8 mouse cellular contexts compared by ENCODE assay signal in genomic region chr1:22805726-22806625, GRCm38 (mm10). TPM values are rescaled to one million over a fixed set of nuclear protein-coding genes. Genes with fewer than 3 reads are reported as not detected.
DNase-seq lines count a peak whose midpoint lies in the region; ATAC-seq lines count a peak whose summit lies in the region.

Gene Rims1 (minus strand): TSS chr1:22805994.

- H3K9ac ChIP-seq in embryonic facial prominence, embryonic 12.5 days = peak within 1 kb of the TSS; percentile 76
- H3K9ac ChIP-seq in heart, embryonic 11.5 days (ENCODE audit: low read depth, low read length) = peak within 1 kb of the TSS; percentile 78
- no peak within 1 kb of the TSS for H3K9ac ChIP-seq in liver, embryonic 15.5 days
- H3K9ac ChIP-seq in neural tube, embryonic 15.5 days (replicated peaks) = peak within 1 kb of the TSS; percentile 93

- no peak within 1 kb of the TSS for H3K27ac ChIP-seq in embryonic facial prominence, embryonic 12.5 days
- no peak within 1 kb of the TSS for H3K27ac ChIP-seq in heart, embryonic 11.5 days (ENCODE audit: low read depth, low read length)
- H3K27ac ChIP-seq in liver, embryonic 15.5 days (replicated peaks) = no peak within 1 kb of the TSS
- peak within 1 kb of the TSS; percentile 91 for H3K27ac ChIP-seq in neural tube, embryonic 15.5 days (replicated peaks)

- WGBS in embryonic facial prominence, embryonic 12.5 days = under 1% methylated on average over 68 of the region's 76 CpGs
- WGBS in heart, embryonic 11.5 days (ENCODE audit: insufficient replicate concordance) = 1% methylated on average over 69 of the region's 76 CpGs
- 2% methylated on average over 75 of the region's 76 CpGs for WGBS in liver, embryonic 15.5 days (ENCODE audit: insufficient replicate concordance)
- WGBS in neural tube, embryonic 15.5 days = under 1% methylated on average over 45 of the region's 76 CpGs

- H3K27me3 ChIP-seq in embryonic facial prominence, embryonic 12.5 days = peaks cover 11% of the 10 kb centered on the region
- 0 out of 2 replicates have a peak, but pooled peaks cover 7% of the 10 kb centered on the region for H3K27me3 ChIP-seq in heart, embryonic 11.5 days (ENCODE audit: control insufficient read depth, insufficient read depth, low read length)
- H3K27me3 ChIP-seq in liver, embryonic 15.5 days = peaks cover 33% of the 10 kb centered on the region
- H3K27me3 ChIP-seq in neural tube, embryonic 15.5 days (replicated peaks) = no peaks in the 10 kb centered on the region

- DNase-seq in urinary bladder, adult 18-20 months (ENCODE audit: low spot score in 2 of 2) = peak; percentile 5 to 12
- no peak for DNase-seq in urinary bladder, postnatal 10 days (ENCODE audit: low spot score)
- DNase-seq in kidney, postnatal 36 days = peak; percentile 4 to 38
- DNase-seq in yolk sac, embryonic 10.5 days (ENCODE audit: low spot score) = peak; percentile 27

- H3K4me3 ChIP-seq in embryonic facial prominence, embryonic 12.5 days = peak within 1 kb of the TSS; percentile 67
- H3K4me3 ChIP-seq in heart, embryonic 11.5 days (ENCODE audit: low read depth, low read length) = peak within 1 kb of the TSS; percentile 72
- peak within 1 kb of the TSS; percentile 44 for H3K4me3 ChIP-seq in liver, embryonic 15.5 days (replicated peaks)
- peak within 1 kb of the TSS; percentile 80 for H3K4me3 ChIP-seq in neural tube, embryonic 15.5 days (replicated peaks)

- no peaks in the 10 kb centered on the region for H3K36me3 ChIP-seq in embryonic facial prominence, embryonic 12.5 days
- H3K36me3 ChIP-seq in heart, embryonic 11.5 days (ENCODE audit: control insufficient read depth, insufficient read depth, low read length) = no peaks in the 10 kb centered on the region
- no peaks in the 10 kb centered on the region for H3K36me3 ChIP-seq in liver, embryonic 15.5 days (replicated peaks)
- H3K36me3 ChIP-seq in neural tube, embryonic 15.5 days = no peaks in the 10 kb centered on the region

- H3K9me3 ChIP-seq in embryonic facial prominence, embryonic 12.5 days = no peaks in the 10 kb centered on the region
- H3K9me3 ChIP-seq in heart, embryonic 11.5 days (replicated peaks; ENCODE audit: control insufficient read depth, low read length) = no peaks in the 10 kb centered on the region
- H3K9me3 ChIP-seq in liver, embryonic 15.5 days (replicated peaks) = no peaks in the 10 kb centered on the region
- H3K9me3 ChIP-seq in neural tube, embryonic 15.5 days (replicated peaks) = no peaks in the 10 kb centered on the region

- peak within 1 kb of the TSS; percentile 89 for H3K4me2 ChIP-seq in embryonic facial prominence, embryonic 12.5 days (replicated peaks)
- H3K4me2 ChIP-seq in heart, embryonic 11.5 days = peak within 1 kb of the TSS; percentile 67
- peak within 1 kb of the TSS; percentile 67 for H3K4me2 ChIP-seq in liver, embryonic 15.5 days
- peak within 1 kb of the TSS; percentile 74 for H3K4me2 ChIP-seq in neural tube, embryonic 15.5 days

- peak; percentile 93 for ATAC-seq in embryonic facial prominence, embryonic 12.5 days (ENCODE audit: insufficient number of reproducible peaks, insufficient read depth, low FRiP score, low TSS enrichment)
- ATAC-seq in heart, embryonic 11.5 days (replicated peaks; ENCODE audit: insufficient number of reproducible peaks, low FRiP score, low TSS enrichment) = peak; percentile 82
- ATAC-seq in liver, embryonic 15.5 days (ENCODE audit: insufficient read depth) = peak; percentile 34; the same call in 1 of the 2 replicates
- peak; percentile 94 for ATAC-seq in neural tube, embryonic 15.5 days (ENCODE audit: low FRiP score)

- H3K4me1 ChIP-seq in embryonic facial prominence, embryonic 12.5 days = peaks cover 5% of the 10 kb centered on the region
- no peaks in the 10 kb centered on the region for H3K4me1 ChIP-seq in heart, embryonic 11.5 days (ENCODE audit: control insufficient read depth, insufficient read depth, low read length)
- no peaks in the 10 kb centered on the region for H3K4me1 ChIP-seq in liver, embryonic 15.5 days (replicated peaks)
- H3K4me1 ChIP-seq in neural tube, embryonic 15.5 days = peaks cover 32% of the 10 kb centered on the region

RNA-seq across cellular contexts. Expression of gene Rims1, which starts in this region (rescaled TPM):
- 3.6 and 4.0 TPM in 2 replicates for polyA plus RNA-seq in embryonic facial prominence, embryonic 12.5 days (2016; fragmentation: Nextera tagmentation; extraction: Ambion mirVana)
- 1.7 and 2.1 TPM in 2 replicates for polyA plus RNA-seq in heart, embryonic 11.5 days (2014; fragmentation: Nextera tagmentation; extraction: Ambion mirVana)
- polyA plus RNA-seq in liver, embryonic 15.5 days (2015; fragmentation: Nextera tagmentation; extraction: Ambion mirVana) = 0.08 and 0.09 TPM in 2 replicates
- polyA plus RNA-seq in neural tube, embryonic 15.5 days (2015; fragmentation: Nextera tagmentation; extraction: Ambion mirVana) = 17.1 and 20.0 TPM in 2 replicates

Comparison
In these comparisons a context has a peak if more than half of its experiments do, and no peak if none do; other contexts are left out.
1. Peak in ATAC-seq, H3K4me3 ChIP-seq and H3K4me2 ChIP-seq in liver, embryonic 15.5 days; RNA of the gene not detected or under 1 TPM.
2. ATAC-seq: peak in every context shown above with its lines; median percentile 94 in neural tube, embryonic 15.5 days; 93 in embryonic facial prominence, embryonic 12.5 days; 82 in heart, embryonic 11.5 days; 34 in liver, embryonic 15.5 days.